Mouse (Mus musculus) neural tube, embryonic 11.5 days (tissue): ENCODE data around the gene Tgfbi. TPM values are rescaled to one million over a fixed set of nuclear protein-coding genes. Genes with fewer than 3 reads are reported as not detected.

Experiments used
- ATAC-seq: fragments of 200-750 bp; cut with Nextera tagmentation; 2 replicates; pipeline ENCODE4 v1.8.0; 2017; ENCODE audit warnings: moderate number of reproducible peaks, mild to moderate bottlenecking, moderate TSS enrichment, moderate library complexity; ENCODE audit not compliant: insufficient read depth, low FRiP score, low TSS enrichment
- DNase-seq: peaks from one replicate; pipeline ENCODE4 v3.0.0-alpha.2; 2015; ENCODE audit warnings: low spot score
- H3K27ac ChIP-seq: fragments of 300-500 bp; sonication (generic); 2 replicates; pipeline ENCODE4 v1.5.1; 2014; ENCODE audit warnings: low read depth, mild to moderate bottlenecking, low read length
- H3K27me3 ChIP-seq: fragments of 300-500 bp; sonication (generic); 2 replicates; pipeline ENCODE4 v1.6.1; 2014; ENCODE audit warnings: mild to moderate bottlenecking, low read length, mixed read lengths; ENCODE audit not compliant: control insufficient read depth, insufficient read depth
- H3K36me3 ChIP-seq: fragments of 300-500 bp; sonication (generic); 2 replicates; pipeline ENCODE4 v1.6.1; 2014; ENCODE audit warnings: mild to moderate bottlenecking, low read length, moderate library complexity, mixed read lengths; ENCODE audit not compliant: control insufficient read depth, insufficient read depth
- H3K4me1 ChIP-seq: fragments of 300-500 bp; sonication (generic); 2 replicates; pipeline ENCODE4 v1.6.1; 2014; ENCODE audit warnings: low read length, mixed read lengths; ENCODE audit not compliant: control insufficient read depth, insufficient read depth
- H3K4me2 ChIP-seq: fragments of 300-500 bp; sonication (generic); 2 replicates; pipeline ENCODE4 v1.6.1; 2014; ENCODE audit warnings: low read depth, mild to moderate bottlenecking, moderate library complexity
- H3K4me3 ChIP-seq: fragments of 300-500 bp; sonication (generic); 2 replicates; pipeline ENCODE4 v1.5.1; 2014; ENCODE audit warnings: low read depth, low read length
- H3K9ac ChIP-seq: fragments of 300-500 bp; sonication (generic); 2 replicates; pipeline ENCODE4 v1.6.1; 2014; ENCODE audit warnings: mild to moderate bottlenecking, low read length
- H3K9me3 ChIP-seq: fragments of 300-500 bp; sonication (generic); 2 replicates; pipeline ENCODE4 v1.6.1; 2016; ENCODE audit warnings: low read length; ENCODE audit not compliant: control insufficient read depth
- WGBS: fragments of 180-500 bp; shearing (Covaris S2); extraction: QIAGEN DNeasy Blood & Tissue Kit; methylation state at CpG from one replicate; pipeline ENCODE4 v1.1.7; 2014; 5-methylcytosine and 5-hydroxymethylcytosine counted together
- polyA plus RNA-seq: library from polyadenylated mRNA; unstranded; fragments of >200 nt; fragmentation: Nextera tagmentation; extraction: Ambion mirVana; gene quantifications from 2 replicates; pipeline ENCODE4 v1.2.1, GENCODE M21; 2014

The Tgfbi gene
- polyA plus RNA-seq, 1 experiment from 2014 or later = 50.6 TPM

- Histone ChIP-seq H3K27me3 (no peaks in the 10 kb centered on the region), H3K9me3 (no peaks in the 10 kb centered on the region), H3K4me3 (no peak overlapping the region), H3K4me1 (peaks cover 15% of the 10 kb centered on the region), H3K27ac (no peak overlapping the region), H3K36me3 (no peaks in the 10 kb centered on the region), H3K9ac (no peak overlapping the region), H3K4me2 (no peak overlapping the region)
- 92% methylated on average over 9 of the region's 9 CpGs for WGBS
- ATAC-seq (no peak), DNase-seq (no peak)
These were observed 3.8 kb upstream of the Tgfbi start for GRCm38 (mm10) chr13:56605503-56605902.

- 74% methylated on average over 11 of the region's 11 CpGs for WGBS
- Histone ChIP-seq H3K4me3 (no peak overlapping the region), H3K27me3 (no peaks in the 10 kb centered on the region), H3K27ac (no peak overlapping the region), H3K4me1 (peaks cover 7% of the 10 kb centered on the region; the same call in 1 of the 2 replicates), H3K4me2 (no peak overlapping the region), H3K9me3 (no peaks in the 10 kb centered on the region), H3K9ac (no peak overlapping the region), H3K36me3 (no peaks in the 10 kb centered on the region)
- ATAC-seq (no peak), DNase-seq (no peak)
These were observed 2.6 kb upstream of the Tgfbi start for GRCm38 (mm10) chr13:56606724-56607123.

- Histone ChIP-seq H3K4me3 (no peak overlapping the region), H3K36me3 (no peaks in the 10 kb centered on the region), H3K27me3 (no peaks in the 10 kb centered on the region), H3K27ac (no peak overlapping the region), H3K9ac (no peak overlapping the region), H3K4me1 (peaks cover 11% of the 10 kb centered on the region), H3K9me3 (no peaks in the 10 kb centered on the region), H3K4me2 (no peak overlapping the region)
- ATAC-seq = no peak
- WGBS = 41% methylated on average over 7 of the region's 7 CpGs
- DNase-seq = no peak
These were observed 2.1 kb upstream of the Tgfbi start for GRCm38 (mm10) chr13:56607225-56607624.

GRCm38 (mm10) chr13:56607846-56608245 is 1.5 kb upstream of the Tgfbi start:
- Histone ChIP-seq H3K4me1 (peaks cover 11% of the 10 kb centered on the region), H3K4me2 (no peak overlapping the region), H3K4me3 (no peak overlapping the region), H3K36me3 (no peaks in the 10 kb centered on the region), H3K27me3 (no peaks in the 10 kb centered on the region), H3K27ac (no peak overlapping the region), H3K9me3 (no peaks in the 10 kb centered on the region), H3K9ac (no peak overlapping the region)
- 82% methylated on average over 4 of the region's 4 CpGs for WGBS
- no peak for DNase-seq
- no peak for ATAC-seq

- Histone ChIP-seq H3K27me3 (no peaks in the 10 kb centered on the region), H3K36me3 (no peaks in the 10 kb centered on the region), H3K4me2 (peak overlapping the region; percentile 93; the same call in 1 of the 2 replicates), H3K9ac (no peak overlapping the region), H3K27ac (no peak overlapping the region), H3K4me1 (peaks cover 11% of the 10 kb centered on the region), H3K4me3 (no peak overlapping the region), H3K9me3 (no peaks in the 10 kb centered on the region)
- ATAC-seq = no peak
- DNase-seq = no peak
- 69% methylated on average over 4 of the region's 4 CpGs for WGBS
These were observed 1.8 kb downstream of the Tgfbi start for GRCm38 (mm10) chr13:56611129-56611528.

GRCm38 (mm10) chr13:56611741-56612140 is 2.4 kb downstream of the Tgfbi start:
- no peak for DNase-seq
- no peak for ATAC-seq
- H3K4me2 ChIP-seq = no peak overlapping the region
- H3K4me1 ChIP-seq = peaks cover 11% of the 10 kb centered on the region
- WGBS = 59% methylated on average over 3 of the region's 3 CpGs
- H3K27ac ChIP-seq = no peak overlapping the region
- H3K9ac ChIP-seq = no peak overlapping the region
- H3K4me3 ChIP-seq = no peak overlapping the region
- H3K27me3 ChIP-seq = no peaks in the 10 kb centered on the region
- no peaks in the 10 kb centered on the region for H3K36me3 ChIP-seq
- H3K9me3 ChIP-seq = no peaks in the 10 kb centered on the region

- no peak overlapping the region for H3K4me2 ChIP-seq
- DNase-seq = no peak
These were observed 3.0 kb downstream of the Tgfbi start for GRCm38 (mm10) chr13:56612331-56612730.

GRCm38 (mm10) chr13:56613366-56613998 is 4.2 kb downstream of the Tgfbi start:
- DNase-seq (no peak), ATAC-seq (no peak)
- Histone ChIP-seq H3K27me3 (no peaks in the 10 kb centered on the region), H3K9me3 (no peaks in the 10 kb centered on the region), H3K36me3 (no peaks in the 10 kb centered on the region), H3K27ac (no peak overlapping the region), H3K9ac (no peak overlapping the region), H3K4me2 (no peak overlapping the region), H3K4me3 (no peak overlapping the region), H3K4me1 (peaks cover 11% of the 10 kb centered on the region)
- whole genome bisulfite sequencing = 77% methylated on average over 9 of the region's 9 CpGs

More at GRCm38 (mm10) chr13:56612331-56612730, 3.0 kb downstream of the Tgfbi start:
- Histone ChIP-seq H3K9ac (no peak overlapping the region), H3K4me1 (peaks cover 11% of the 10 kb centered on the region), H3K36me3 (no peaks in the 10 kb centered on the region), H3K27me3 (no peaks in the 10 kb centered on the region), H3K4me3 (no peak overlapping the region), H3K9me3 (no peaks in the 10 kb centered on the region), H3K27ac (no peak overlapping the region)
- WGBS = 26% methylated on average over 10 of the region's 10 CpGs
- ATAC-seq = no peak

GRCm38 (mm10) chr13:56614768-56615167 is 5.4 kb downstream of the Tgfbi start:
- H3K4me2 ChIP-seq = no peak overlapping the region
- DNase-seq (no peak), ATAC-seq (no peak)
- peaks cover 8% of the 10 kb centered on the region for H3K4me1 ChIP-seq
- H3K9me3 ChIP-seq = no peaks in the 10 kb centered on the region
- H3K36me3 ChIP-seq = no peaks in the 10 kb centered on the region
- H3K4me3 ChIP-seq = no peak overlapping the region
- no peaks in the 10 kb centered on the region for H3K27me3 ChIP-seq
- WGBS = 74% methylated on average over 3 of the region's 3 CpGs
- no peak overlapping the region for H3K9ac ChIP-seq
- H3K27ac ChIP-seq = no peak overlapping the region
